Mouse (Mus musculus): Measurements from ENCODE around the gene Dnah6. TPM values are rescaled to one million over a fixed set of nuclear protein-coding genes. Genes with fewer than 3 reads are reported as not detected.

Gene Dnah6
- polyA plus RNA-seq, 1 experiment from 2014 or later = 0.08 TPM

DNA sequence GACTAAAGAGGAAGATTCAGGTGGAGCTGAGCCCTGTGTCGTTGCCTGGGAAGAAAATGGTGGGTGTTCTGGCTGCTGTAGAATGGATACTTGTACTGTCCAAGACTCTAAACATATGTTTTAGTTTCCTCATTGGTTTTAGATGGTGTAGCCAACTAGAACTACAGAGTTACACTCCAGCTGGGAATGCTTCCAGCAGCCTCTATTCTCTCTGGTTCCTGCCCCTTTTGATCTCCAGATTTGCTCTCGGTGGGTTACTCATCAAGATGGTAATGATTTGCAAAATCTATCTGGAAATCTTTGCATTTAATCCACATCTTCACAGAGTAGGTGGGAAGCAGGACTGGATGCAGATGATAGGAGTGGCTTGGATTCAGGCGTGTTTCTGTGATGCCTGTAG is 80.6 kb downstream of the Dnah6 start:
- Histone ChIP-seq H3K36me3 (no peaks in the 10 kb centered on the region), H3K4me1 (no peaks in the 10 kb centered on the region), H3K27ac (replicated peaks) (no peak overlapping the region), H3K27me3 (replicated peaks) (no peaks in the 10 kb centered on the region), H3K9ac (no peak overlapping the region), H3K9me3 (0 out of 2 replicates have a peak, but pooled peaks cover 4% of the 10 kb centered on the region), H3K4me3 (no peak overlapping the region), H3K4me2 (no peak overlapping the region)
- ATAC-seq (ENCODE audit: extremely low read depth, insufficient number of reproducible peaks, low FRiP score, low TSS enrichment) = no peak
- WGBS = 72% methylated on average over 3 of the region's 3 CpGs

- Histone ChIP-seq H3K27me3 (replicated peaks) (no peaks in the 10 kb centered on the region), H3K4me2 (no peak overlapping the region), H3K4me1 (0 out of 2 replicates have a peak, but pooled peaks cover 2% of the 10 kb centered on the region), H3K9ac (no peak overlapping the region), H3K27ac (replicated peaks) (no peak overlapping the region), H3K4me3 (no peak overlapping the region), H3K9me3 (no peaks in the 10 kb centered on the region), H3K36me3 (no peaks in the 10 kb centered on the region)
- ATAC-seq (ENCODE audit: extremely low read depth, insufficient number of reproducible peaks, low FRiP score, low TSS enrichment) = no peak
- 46% methylated on average over 5 of the region's 5 CpGs for WGBS
These were observed 88.7 kb downstream of the Dnah6 start for GRCm38 (mm10) chr6:73132784-73133183.

DNA sequence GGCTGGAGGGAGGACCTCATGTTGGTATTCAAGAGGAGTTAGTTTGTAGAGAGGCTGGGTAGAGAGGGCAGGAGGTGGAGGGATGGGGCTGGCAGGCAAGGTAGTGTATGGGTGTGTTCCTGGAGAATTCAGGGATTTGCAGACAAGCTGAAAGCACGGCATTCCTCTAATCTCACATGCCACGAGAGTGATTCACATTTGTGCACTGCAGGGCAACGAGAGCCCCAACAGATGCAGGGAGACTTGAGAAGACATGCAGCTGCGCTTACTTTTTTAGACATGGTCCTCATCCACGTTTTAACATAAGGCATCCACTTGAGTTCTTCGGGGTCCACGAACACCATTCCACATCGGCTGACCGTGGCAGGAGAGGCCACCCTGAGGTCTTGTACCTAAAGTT is 93.9 kb downstream of the Dnah6 start:
- Histone ChIP-seq H3K36me3 (no peaks in the 10 kb centered on the region), H3K4me1 (0 out of 2 replicates have a peak, but pooled peaks cover 5% of the 10 kb centered on the region), H3K27me3 (replicated peaks) (no peaks in the 10 kb centered on the region), H3K9ac (no peak overlapping the region), H3K4me3 (no peak overlapping the region), H3K4me2 (no peak overlapping the region), H3K27ac (replicated peaks) (no peak overlapping the region), H3K9me3 (no peaks in the 10 kb centered on the region)
- 43% methylated on average over 9 of the region's 9 CpGs for WGBS
- ATAC-seq (ENCODE audit: extremely low read depth, insufficient number of reproducible peaks, low FRiP score, low TSS enrichment) = no peak

GRCm38 (mm10) chr6:73120348-73120747 is 101.1 kb downstream of the Dnah6 start:
- Histone ChIP-seq H3K27me3 (replicated peaks) (no peaks in the 10 kb centered on the region), H3K9ac (no peak overlapping the region), H3K27ac (replicated peaks) (no peak overlapping the region), H3K9me3 (no peaks in the 10 kb centered on the region), H3K4me3 (no peak overlapping the region), H3K4me1 (no peaks in the 10 kb centered on the region), H3K36me3 (no peaks in the 10 kb centered on the region), H3K4me2 (no peak overlapping the region)
- WGBS = 83% methylated on average over 11 of the region's 11 CpGs
- ATAC-seq (ENCODE audit: extremely low read depth, insufficient number of reproducible peaks, low FRiP score, low TSS enrichment) = no peak

- Histone ChIP-seq H3K4me2 (no peak overlapping the region), H3K4me3 (no peak overlapping the region), H3K9me3 (no peaks in the 10 kb centered on the region), H3K4me1 (0 out of 2 replicates have a peak, but pooled peaks cover 5% of the 10 kb centered on the region), H3K9ac (no peak overlapping the region), H3K27me3 (replicated peaks) (no peaks in the 10 kb centered on the region), H3K27ac (replicated peaks) (no peak overlapping the region), H3K36me3 (no peaks in the 10 kb centered on the region)
- WGBS = 51% methylated on average over 2 of the region's 2 CpGs
- no peak for ATAC-seq (ENCODE audit: extremely low read depth, insufficient number of reproducible peaks, low FRiP score, low TSS enrichment)
These were observed 107.6 kb downstream of the Dnah6 start for GRCm38 (mm10) chr6:73113898-73114297.

DNA sequence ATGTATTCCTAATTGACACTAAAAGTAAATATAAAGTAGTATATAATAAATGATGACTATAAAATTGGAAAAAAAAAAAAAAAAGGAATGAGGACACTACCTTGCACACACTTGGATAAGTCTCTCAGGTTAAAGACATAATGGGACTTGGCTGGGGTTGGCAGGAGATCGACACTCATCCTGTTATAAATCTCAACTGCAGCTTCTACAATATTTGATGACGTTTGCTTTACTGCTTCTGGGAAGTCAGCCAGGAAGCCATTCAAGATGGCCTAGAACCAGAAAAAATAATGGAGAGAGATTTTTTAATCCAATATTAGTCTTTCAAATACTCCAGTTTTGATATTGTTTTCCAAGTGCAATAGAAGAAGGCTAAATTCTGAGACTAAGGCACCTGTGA is 108.1 kb downstream of the Dnah6 start:
- Histone ChIP-seq H3K4me2 (no peak overlapping the region), H3K4me3 (no peak overlapping the region), H3K27ac (replicated peaks) (no peak overlapping the region), H3K36me3 (no peaks in the 10 kb centered on the region), H3K9ac (no peak overlapping the region), H3K4me1 (0 out of 2 replicates have a peak, but pooled peaks cover 5% of the 10 kb centered on the region), H3K9me3 (no peaks in the 10 kb centered on the region), H3K27me3 (replicated peaks) (no peaks in the 10 kb centered on the region)
- WGBS = 40% methylated on average over 2 of the region's 2 CpGs
- no peak for ATAC-seq (ENCODE audit: extremely low read depth, insufficient number of reproducible peaks, low FRiP score, low TSS enrichment)

DNA sequence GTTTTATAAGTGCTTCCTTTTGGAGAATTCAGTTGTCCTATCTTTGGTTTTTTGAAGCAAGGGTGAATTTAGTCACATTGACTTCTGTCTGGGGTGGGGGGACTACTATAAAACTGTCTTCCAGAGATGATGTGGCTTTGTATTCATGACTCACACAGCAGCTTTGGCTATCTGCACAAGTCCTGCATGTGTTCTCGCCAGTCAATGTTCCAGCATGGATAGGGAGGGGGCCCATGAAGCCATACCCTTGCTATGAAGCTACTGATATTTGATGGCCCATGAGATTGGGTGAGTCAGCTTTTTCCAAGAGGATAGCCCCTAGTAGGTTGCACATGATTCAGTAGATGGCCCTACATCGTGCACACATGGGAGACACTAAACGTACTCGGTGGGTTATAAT is 128.3 kb downstream of the Dnah6 start:
- Histone ChIP-seq H3K27me3 (replicated peaks) (no peaks in the 10 kb centered on the region), H3K4me3 (no peak overlapping the region), H3K9me3 (no peaks in the 10 kb centered on the region), H3K9ac (no peak overlapping the region), H3K36me3 (no peaks in the 10 kb centered on the region), H3K4me2 (no peak overlapping the region), H3K27ac (replicated peaks) (no peak overlapping the region), H3K4me1 (no peaks in the 10 kb centered on the region)
- ATAC-seq (ENCODE audit: extremely low read depth, insufficient number of reproducible peaks, low FRiP score, low TSS enrichment) = no peak
- 83% methylated on average over 4 of the region's 4 CpGs for WGBS

- no peak for ATAC-seq (ENCODE audit: extremely low read depth, insufficient number of reproducible peaks, low FRiP score, low TSS enrichment)
- WGBS = 63% methylated on average over 8 of the region's 8 CpGs
- H3K27ac ChIP-seq (replicated peaks) = no peak overlapping the region
- H3K4me3 ChIP-seq = no peak overlapping the region
- no peaks in the 10 kb centered on the region for H3K36me3 ChIP-seq
- no peak overlapping the region for H3K9ac ChIP-seq
- no peaks in the 10 kb centered on the region for H3K4me1 ChIP-seq
- H3K27me3 ChIP-seq (replicated peaks) = no peaks in the 10 kb centered on the region
- no peak overlapping the region for H3K4me2 ChIP-seq
- no peaks in the 10 kb centered on the region for H3K9me3 ChIP-seq
These were observed 130.6 kb downstream of the Dnah6 start for GRCm38 (mm10) chr6:73090836-73091235.

DNA sequence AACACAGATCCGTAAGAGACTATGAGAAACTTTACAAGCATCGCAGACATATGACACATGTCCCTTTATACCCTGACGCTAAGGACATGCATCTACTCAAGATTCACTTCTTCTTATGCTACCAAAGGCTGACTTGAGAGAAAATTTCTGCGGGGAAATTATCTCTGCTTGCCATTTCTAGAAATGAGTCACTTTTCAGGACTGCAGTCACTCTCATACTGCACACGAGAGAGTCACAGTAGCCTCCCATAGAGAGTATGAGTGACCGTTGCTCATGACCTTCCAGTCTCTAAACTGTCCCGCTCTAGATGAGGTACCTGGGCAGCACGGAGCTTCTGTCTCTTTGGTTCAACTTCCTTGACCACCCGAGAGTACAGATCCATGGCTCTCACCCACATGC is 138.9 kb downstream of the Dnah6 start:
- Histone ChIP-seq H3K4me1 (no peaks in the 10 kb centered on the region), H3K4me3 (no peak overlapping the region), H3K36me3 (no peaks in the 10 kb centered on the region), H3K9me3 (peaks cover 9% of the 10 kb centered on the region; the same call in 1 of the 2 replicates), H3K9ac (no peak overlapping the region), H3K4me2 (no peak overlapping the region), H3K27ac (replicated peaks) (no peak overlapping the region), H3K27me3 (replicated peaks) (no peaks in the 10 kb centered on the region)
- 82% methylated on average over 9 of the region's 9 CpGs for WGBS
- ATAC-seq (ENCODE audit: extremely low read depth, insufficient number of reproducible peaks, low FRiP score, low TSS enrichment) = no peak

DNA sequence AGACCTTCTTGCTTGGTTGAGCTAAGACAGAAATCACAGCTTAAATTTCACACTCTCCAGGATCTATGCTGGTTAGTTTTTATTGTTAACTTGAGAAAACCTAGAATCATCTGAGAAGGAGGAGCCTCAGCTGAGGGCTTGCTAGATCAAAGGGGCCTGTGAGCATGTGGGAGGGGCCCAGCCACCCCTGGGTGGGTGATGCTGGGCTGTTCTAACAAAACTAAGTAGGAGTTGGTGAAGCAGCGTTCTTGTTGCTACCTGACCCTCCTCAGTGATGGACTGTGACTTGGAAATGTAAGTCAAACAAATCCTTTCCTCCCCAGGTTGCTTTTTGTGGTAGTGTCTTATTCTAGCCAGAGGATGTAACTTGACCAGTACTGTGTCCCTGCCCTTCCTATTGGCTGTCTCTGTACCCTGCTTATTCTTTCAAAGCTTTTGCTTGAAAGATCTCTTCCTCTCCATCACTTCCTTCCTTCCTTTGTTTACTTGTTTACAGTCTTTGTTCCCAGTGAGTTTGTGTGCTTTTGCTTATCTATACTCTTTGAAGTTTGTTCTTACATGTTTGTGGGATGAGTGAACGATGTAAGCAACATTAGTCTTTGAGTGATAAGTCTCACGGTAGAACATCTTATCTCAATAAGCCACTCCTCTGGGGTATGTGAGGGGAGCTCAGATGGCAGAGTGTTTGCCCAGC is 149.2 kb downstream of the Dnah6 start:
- H3K4me3 ChIP-seq = no peak overlapping the region
- 32% methylated on average over 3 of the region's 3 CpGs for WGBS
- no peaks in the 10 kb centered on the region for H3K27me3 ChIP-seq (replicated peaks)
- H3K9me3 ChIP-seq = peaks cover 2% of the 10 kb centered on the region; the same call in 1 of the 2 replicates
- ATAC-seq (ENCODE audit: extremely low read depth, insufficient number of reproducible peaks, low FRiP score, low TSS enrichment) = no peak
- no peaks in the 10 kb centered on the region for H3K36me3 ChIP-seq
- H3K4me2 ChIP-seq = no peak overlapping the region
- H3K9ac ChIP-seq = no peak overlapping the region
- 0 out of 2 replicates have a peak, but pooled peaks cover 4% of the 10 kb centered on the region for H3K4me1 ChIP-seq
- H3K27ac ChIP-seq (replicated peaks) = no peak overlapping the region

GRCm38 (mm10) chr6:73071214-73071613 is 150.2 kb downstream of the Dnah6 start:
- peak overlapping the region; percentile 79 for H3K27ac ChIP-seq (replicated peaks)
- H3K36me3 ChIP-seq = no peaks in the 10 kb centered on the region
- H3K4me1 ChIP-seq = 0 out of 2 replicates have a peak, but pooled peaks cover 4% of the 10 kb centered on the region
- H3K9ac ChIP-seq = no peak overlapping the region
- H3K27me3 ChIP-seq (replicated peaks) = no peaks in the 10 kb centered on the region
- no peaks in the 10 kb centered on the region for H3K9me3 ChIP-seq
- no peak for ATAC-seq (ENCODE audit: extremely low read depth, insufficient number of reproducible peaks, low FRiP score, low TSS enrichment)
- H3K4me2 ChIP-seq = no peak overlapping the region
- WGBS = 60% methylated on average over 3 of the region's 3 CpGs
- no peak overlapping the region for H3K4me3 ChIP-seq

- Histone ChIP-seq H3K27me3 (replicated peaks) (no peaks in the 10 kb centered on the region), H3K9ac (no peak overlapping the region), H3K4me1 (0 out of 2 replicates have a peak, but pooled peaks cover 4% of the 10 kb centered on the region), H3K9me3 (no peaks in the 10 kb centered on the region), H3K36me3 (no peaks in the 10 kb centered on the region), H3K4me3 (no peak overlapping the region), H3K4me2 (no peak overlapping the region), H3K27ac (replicated peaks) (peak overlapping the region; percentile 79)
- ATAC-seq (ENCODE audit: extremely low read depth, insufficient number of reproducible peaks, low FRiP score, low TSS enrichment) = no peak
- WGBS = 57% methylated on average over 6 of the region's 6 CpGs
These were observed 150.8 kb downstream of the Dnah6 start for GRCm38 (mm10) chr6:73070663-73071062.

Data from heart, embryonic 13.5 days (tissue).